Mouse (Mus musculus): ENCODE results near the gene Apoh. TPM values are rescaled to one million over a fixed set of nuclear protein-coding genes. Genes with fewer than 3 reads are reported as not detected.

The Apoh gene
- polyA plus RNA-seq, 1 experiment from 2014 or later, result 0.36 TPM

GRCm38 (mm10) chr11:108409876-108410644, 66.9 kb downstream of the Apoh start:
- DNase-seq (ENCODE audit: low spot score), result no peak
- Histone ChIP-seq H3K27ac (no peak overlapping the region), H3K9me3 (no peaks in the 10 kb centered on the region), H3K27me3 (ENCODE audit: insufficient read depth, poor library complexity, severe bottlenecking) (no peaks in the 10 kb centered on the region), H3K4me1 (no peaks in the 10 kb centered on the region), H3K4me3 (no peak overlapping the region), H3K36me3 (no peaks in the 10 kb centered on the region)
- WGBS, result 71% methylated on average over 8 of the region's 9 CpGs

GRCm38 (mm10) chr11:108416360-108416759, 73.2 kb downstream of the Apoh start:
- no peak for DNase-seq (ENCODE audit: low spot score)
- 77% methylated on average over 1 of the region's 1 CpGs for WGBS
- no peaks in the 10 kb centered on the region for H3K9me3 ChIP-seq
- H3K27ac ChIP-seq, result no peak overlapping the region
- no peaks in the 10 kb centered on the region for H3K4me1 ChIP-seq
- no peaks in the 10 kb centered on the region for H3K27me3 ChIP-seq (ENCODE audit: insufficient read depth, poor library complexity, severe bottlenecking)
- H3K36me3 ChIP-seq, result no peaks in the 10 kb centered on the region
- H3K4me3 ChIP-seq, result no peak overlapping the region

- Histone ChIP-seq H3K9me3 (no peaks in the 10 kb centered on the region), H3K27ac (no peak overlapping the region), H3K4me1 (0 out of 2 replicates have a peak, but pooled peaks cover 4% of the 10 kb centered on the region), H3K27me3 (ENCODE audit: insufficient read depth, poor library complexity, severe bottlenecking) (peaks cover 10% of the 10 kb centered on the region; the same call in 1 of the 2 replicates), H3K36me3 (no peaks in the 10 kb centered on the region), H3K4me3 (no peak overlapping the region)
- WGBS, result 63% methylated on average over 1 of the region's 1 CpGs
- DNase-seq (ENCODE audit: low spot score), result no peak
Measured at GRCm38 (mm10) chr11:108418540-108418939, 75.4 kb downstream of the Apoh start.

GRCm38 (mm10) chr11:108419242-108419641, 76.1 kb downstream of the Apoh start:
- Histone ChIP-seq H3K27ac (no peak overlapping the region), H3K36me3 (no peaks in the 10 kb centered on the region), H3K9me3 (no peaks in the 10 kb centered on the region), H3K27me3 (ENCODE audit: insufficient read depth, poor library complexity, severe bottlenecking) (peaks cover 11% of the 10 kb centered on the region; the same call in 1 of the 2 replicates), H3K4me3 (no peak overlapping the region), H3K4me1 (peaks cover 6% of the 10 kb centered on the region; the same call in 1 of the 2 replicates)
- 82% methylated on average over 6 of the region's 6 CpGs for WGBS
- no peak for DNase-seq (ENCODE audit: low spot score)

GRCm38 (mm10) chr11:108420751-108421150, 77.6 kb downstream of the Apoh start:
- no peak for DNase-seq (ENCODE audit: low spot score)
- Histone ChIP-seq H3K9me3 (no peaks in the 10 kb centered on the region), H3K36me3 (no peaks in the 10 kb centered on the region), H3K4me1 (peaks cover 11% of the 10 kb centered on the region; the same call in 1 of the 2 replicates), H3K4me3 (no peak overlapping the region), H3K27me3 (ENCODE audit: insufficient read depth, poor library complexity, severe bottlenecking) (peaks cover 11% of the 10 kb centered on the region; the same call in 1 of the 2 replicates), H3K27ac (no peak overlapping the region)
- WGBS, result 66% methylated on average over 4 of the region's 4 CpGs

- no peaks in the 10 kb centered on the region for H3K9me3 ChIP-seq
Measured at GRCm38 (mm10) chr11:108423221-108423620, 80.1 kb downstream of the Apoh start.

GRCm38 (mm10) chr11:108424111-108424510, 81.0 kb downstream of the Apoh start:
- peaks cover 11% of the 10 kb centered on the region; the same call in 1 of the 2 replicates for H3K27me3 ChIP-seq (ENCODE audit: insufficient read depth, poor library complexity, severe bottlenecking)
- H3K36me3 ChIP-seq, result no peaks in the 10 kb centered on the region
- H3K27ac ChIP-seq, result no peak overlapping the region
- no peaks in the 10 kb centered on the region for H3K9me3 ChIP-seq
- peaks cover 17% of the 10 kb centered on the region for H3K4me1 ChIP-seq
- 7% methylated on average over 5 of the region's 5 CpGs for WGBS
- no peak for DNase-seq (ENCODE audit: low spot score)
- H3K4me3 ChIP-seq, result peak overlapping the region; percentile 79

More at GRCm38 (mm10) chr11:108423221-108423620, 80.1 kb downstream of the Apoh start:
- peaks cover 17% of the 10 kb centered on the region for H3K4me1 ChIP-seq
- H3K36me3 ChIP-seq, result no peaks in the 10 kb centered on the region
- H3K4me3 ChIP-seq, result no peak overlapping the region
- no peak for DNase-seq (ENCODE audit: low spot score)
- H3K27ac ChIP-seq, result no peak overlapping the region
- H3K27me3 ChIP-seq (ENCODE audit: insufficient read depth, poor library complexity, severe bottlenecking), result peaks cover 11% of the 10 kb centered on the region; the same call in 1 of the 2 replicates
- 65% methylated on average over 7 of the region's 7 CpGs for WGBS

GRCm38 (mm10) chr11:108424889-108425591, 81.9 kb downstream of the Apoh start, which contains the start of gene Cep112:
TSS of gene Cep112 (plus strand) at chr11:108425192.
- peak within 1 kb of the TSS; percentile 89 for H3K27ac ChIP-seq
- peak; percentile 99 for DNase-seq (ENCODE audit: low spot score)
- peaks cover 17% of the 10 kb centered on the region for H3K4me1 ChIP-seq
- under 1% methylated on average over 61 of the region's 61 CpGs for WGBS
- no peaks in the 10 kb centered on the region for H3K9me3 ChIP-seq
- H3K27me3 ChIP-seq (ENCODE audit: insufficient read depth, poor library complexity, severe bottlenecking), result peaks cover 11% of the 10 kb centered on the region; the same call in 1 of the 2 replicates
- H3K36me3 ChIP-seq, result no peaks in the 10 kb centered on the region
- H3K4me3 ChIP-seq, result peak within 1 kb of the TSS; percentile 79

GRCm38 (mm10) chr11:108425592-108425921, 82.4 kb downstream of the Apoh start:
- Histone ChIP-seq H3K9me3 (no peaks in the 10 kb centered on the region), H3K27ac (peak overlapping the region; percentile 89), H3K36me3 (no peaks in the 10 kb centered on the region), H3K27me3 (ENCODE audit: insufficient read depth, poor library complexity, severe bottlenecking) (peaks cover 11% of the 10 kb centered on the region; the same call in 1 of the 2 replicates), H3K4me1 (peaks cover 17% of the 10 kb centered on the region), H3K4me3 (peak overlapping the region; percentile 79)
- WGBS, result 4% methylated on average over 14 of the region's 14 CpGs
- peak; percentile 75 for DNase-seq (ENCODE audit: low spot score)

GRCm38 (mm10) chr11:108426086-108426485, 82.9 kb downstream of the Apoh start:
- WGBS, result 83% methylated on average over 3 of the region's 3 CpGs
- H3K27ac ChIP-seq, result no peak overlapping the region
- no peaks in the 10 kb centered on the region for H3K9me3 ChIP-seq
- H3K4me3 ChIP-seq, result peak overlapping the region; percentile 79
- no peak for DNase-seq (ENCODE audit: low spot score)
- peaks cover 17% of the 10 kb centered on the region for H3K4me1 ChIP-seq
- peaks cover 11% of the 10 kb centered on the region; the same call in 1 of the 2 replicates for H3K27me3 ChIP-seq (ENCODE audit: insufficient read depth, poor library complexity, severe bottlenecking)
- H3K36me3 ChIP-seq, result no peaks in the 10 kb centered on the region

GRCm38 (mm10) chr11:108427191-108427590, 84.0 kb downstream of the Apoh start:
- Histone ChIP-seq H3K36me3 (no peaks in the 10 kb centered on the region), H3K9me3 (no peaks in the 10 kb centered on the region), H3K27me3 (ENCODE audit: insufficient read depth, poor library complexity, severe bottlenecking) (peaks cover 11% of the 10 kb centered on the region; the same call in 1 of the 2 replicates), H3K4me3 (no peak overlapping the region), H3K27ac (no peak overlapping the region), H3K4me1 (peaks cover 17% of the 10 kb centered on the region)
- WGBS, result 71% methylated on average over 6 of the region's 6 CpGs
- no peak for DNase-seq (ENCODE audit: low spot score)

- no peaks in the 10 kb centered on the region for H3K9me3 ChIP-seq
- H3K4me1 ChIP-seq, result peaks cover 12% of the 10 kb centered on the region
- no peaks in the 10 kb centered on the region for H3K36me3 ChIP-seq
- DNase-seq (ENCODE audit: low spot score), result no peak
- H3K27ac ChIP-seq, result no peak overlapping the region
- H3K27me3 ChIP-seq (ENCODE audit: insufficient read depth, poor library complexity, severe bottlenecking), result no peaks in the 10 kb centered on the region
- WGBS, result 80% methylated on average over 2 of the region's 2 CpGs
- H3K4me3 ChIP-seq, result no peak overlapping the region
Measured at GRCm38 (mm10) chr11:108429076-108429475, 85.9 kb downstream of the Apoh start.
